Mouse (Mus musculus) cerebellum, adult 11-12 months (tissue): ENCODE data around the gene Pdzph1.

Source experiments
- DNase-seq: peaks from one replicate; pipeline ENCODE4 v3.0.0; 2022

The Pdzph1 gene

DNA sequence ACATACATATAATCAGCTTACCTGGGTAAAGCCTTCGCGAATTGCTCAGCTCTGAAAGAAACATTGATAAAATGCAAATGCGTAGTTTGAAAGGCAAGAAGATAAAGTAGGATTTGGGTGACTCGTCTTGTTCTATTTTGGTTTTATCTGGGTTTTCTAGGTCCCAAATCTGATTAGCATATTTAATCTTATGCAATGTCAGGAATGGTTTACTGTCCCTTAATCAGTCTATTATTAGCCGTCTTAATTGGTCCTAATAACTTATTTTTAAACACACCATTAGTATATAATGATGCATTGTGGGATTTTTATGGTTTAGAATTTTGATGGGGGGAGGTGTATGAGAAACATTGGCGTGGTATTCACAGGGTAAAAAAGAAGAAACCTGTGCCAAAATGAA is at the start of gene Pdzph1:
TSS of gene Pdzph1 (minus strand) at position 101 of the 400 bp plus-strand sequence.
- no peak for DNase-seq

DNA sequence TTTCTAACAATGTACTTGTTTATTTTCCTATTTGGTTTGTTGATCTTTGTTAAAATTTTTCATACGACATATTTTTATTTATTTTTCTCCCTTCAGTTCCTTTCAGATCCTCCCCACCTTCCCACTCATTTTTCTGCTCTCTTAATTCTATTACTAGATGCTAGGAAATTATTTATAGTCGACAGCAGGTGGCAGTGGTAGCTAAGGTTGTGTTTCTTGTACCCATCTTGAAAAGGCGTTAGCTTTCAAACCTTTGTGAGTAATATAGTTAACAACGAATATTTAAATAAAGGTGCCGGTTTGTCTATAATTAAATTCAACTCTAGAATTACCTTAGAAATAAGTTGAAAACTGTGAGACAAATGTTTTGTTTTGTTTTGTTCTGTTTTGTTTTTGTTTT is 48.6 kb upstream of the Pdzph1 start:
- no peak for DNase-seq

DNA sequence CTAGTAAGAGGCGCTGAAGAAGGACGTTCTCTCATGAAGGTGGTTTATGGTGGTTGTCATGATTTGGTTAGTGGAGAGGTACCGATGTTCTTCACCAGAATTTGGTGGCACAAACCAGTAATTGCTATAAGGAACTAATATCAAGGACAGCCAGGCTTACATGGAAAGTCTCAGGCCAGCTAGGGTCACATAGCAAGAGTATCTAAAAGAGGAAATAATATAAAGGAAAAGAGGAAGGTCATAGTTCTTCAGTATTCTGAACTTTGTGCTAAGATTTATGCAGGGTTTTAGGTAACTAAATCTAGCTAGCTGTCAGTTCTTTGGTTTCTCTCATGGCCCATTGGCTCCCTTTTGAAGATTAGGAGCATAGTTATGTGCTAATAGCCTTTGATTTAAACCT is 42.3 kb upstream of the Pdzph1 start:
- no peak for DNase-seq

DNA sequence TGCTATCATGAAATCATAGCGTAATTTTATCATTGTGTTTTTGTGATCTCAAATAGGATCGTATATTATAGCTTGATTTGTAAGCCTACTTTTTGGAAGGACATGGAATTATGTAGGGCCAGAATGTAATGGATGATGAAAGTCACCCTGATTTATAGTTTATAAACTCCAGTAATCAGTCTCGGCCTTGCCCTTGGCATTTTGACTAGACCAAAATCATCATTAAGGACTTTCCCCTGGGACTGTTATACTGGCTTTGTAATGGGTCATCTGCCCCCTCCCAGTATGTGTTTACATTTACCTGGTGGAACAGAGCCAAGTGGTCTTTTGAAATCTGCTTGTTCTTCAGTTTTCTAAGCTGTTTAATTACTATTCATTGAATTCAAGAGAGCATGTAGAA is 35.2 kb upstream of the Pdzph1 start:
- no peak for DNase-seq

DNA sequence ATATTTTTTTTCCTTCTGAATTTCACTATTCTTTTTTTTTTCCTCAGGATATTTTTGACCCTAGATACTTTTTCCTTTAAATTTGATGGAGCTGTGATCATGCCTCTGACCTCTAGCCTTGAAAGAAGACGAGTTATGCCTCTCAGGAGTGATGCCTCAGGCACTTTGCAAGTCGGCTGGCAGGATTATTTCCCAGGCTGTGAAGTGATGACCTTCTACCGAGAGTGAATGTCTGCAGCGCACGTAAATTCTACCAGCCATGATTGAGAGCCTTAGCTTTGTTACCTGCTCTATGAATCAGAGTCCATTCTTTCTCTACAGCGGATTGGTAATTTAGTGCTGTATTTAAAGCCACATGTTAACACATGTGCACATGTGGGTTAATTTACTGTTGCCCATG is 33.3 kb upstream of the Pdzph1 start:
- no peak for DNase-seq

DNA sequence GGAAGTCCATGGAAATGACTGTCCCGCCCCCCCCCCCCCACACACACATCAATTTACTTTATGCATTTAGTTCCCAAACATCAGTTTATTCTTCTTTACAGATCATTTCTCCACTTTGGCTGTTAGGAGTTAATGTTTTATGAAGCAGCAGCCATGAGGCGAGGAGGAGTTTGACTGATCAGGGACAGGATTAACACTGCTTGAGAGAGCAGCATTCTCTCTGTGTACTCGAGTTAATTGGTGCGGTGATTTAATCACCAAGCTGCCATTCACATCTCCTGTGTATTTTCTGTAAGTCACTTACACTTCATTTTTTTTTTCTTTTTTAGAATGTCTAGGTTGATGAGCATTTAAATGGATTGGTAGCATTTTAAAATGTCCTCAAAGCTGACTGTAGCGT is 32.8 kb upstream of the Pdzph1 start:
- DNase-seq: no peak

DNA sequence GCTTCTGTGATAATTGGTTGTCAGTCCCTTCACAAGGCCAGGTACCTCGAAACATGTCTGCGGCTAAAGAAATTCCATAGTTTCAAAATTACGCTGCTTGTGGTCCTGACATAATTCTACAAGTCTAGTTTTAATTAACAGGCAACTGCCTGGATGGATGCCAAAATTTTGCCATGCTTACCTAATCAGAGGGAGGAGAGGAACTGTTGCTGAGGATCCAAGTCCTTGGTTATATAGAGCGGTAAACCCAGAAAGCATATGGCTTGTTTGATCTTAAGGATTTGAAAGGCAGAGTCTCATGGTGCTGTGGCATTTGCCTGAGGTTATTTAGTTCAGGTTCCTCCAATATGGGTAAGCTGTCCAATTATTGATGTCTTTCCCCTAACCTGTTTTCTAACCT is 27.5 kb upstream of the Pdzph1 start:
- DNase-seq: no peak

DNA sequence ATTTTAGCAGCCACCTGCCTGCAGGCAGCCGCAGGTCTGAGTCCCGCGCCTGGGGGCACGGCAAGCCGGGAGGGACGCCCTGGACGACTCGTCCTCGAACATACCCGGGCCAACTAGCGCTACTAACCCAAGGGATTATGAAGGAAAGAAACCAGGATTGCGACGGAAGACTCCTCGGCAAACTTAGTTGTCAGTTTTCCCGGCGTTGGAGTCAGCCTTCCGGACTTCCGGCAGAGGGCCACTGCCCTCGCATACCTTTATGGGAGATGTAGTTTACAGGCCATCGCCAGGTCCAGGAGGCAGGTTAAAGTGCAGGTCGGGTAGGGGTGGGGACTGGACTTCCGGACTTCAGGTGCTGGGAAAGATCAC is 21.9 kb upstream of the Pdzph1 start, which contains the start of gene Nudt12:
TSS of gene Nudt12 (minus strand) at position 282 of the 369 bp plus-strand sequence.
- DNase-seq: peak; percentile 62

DNA sequence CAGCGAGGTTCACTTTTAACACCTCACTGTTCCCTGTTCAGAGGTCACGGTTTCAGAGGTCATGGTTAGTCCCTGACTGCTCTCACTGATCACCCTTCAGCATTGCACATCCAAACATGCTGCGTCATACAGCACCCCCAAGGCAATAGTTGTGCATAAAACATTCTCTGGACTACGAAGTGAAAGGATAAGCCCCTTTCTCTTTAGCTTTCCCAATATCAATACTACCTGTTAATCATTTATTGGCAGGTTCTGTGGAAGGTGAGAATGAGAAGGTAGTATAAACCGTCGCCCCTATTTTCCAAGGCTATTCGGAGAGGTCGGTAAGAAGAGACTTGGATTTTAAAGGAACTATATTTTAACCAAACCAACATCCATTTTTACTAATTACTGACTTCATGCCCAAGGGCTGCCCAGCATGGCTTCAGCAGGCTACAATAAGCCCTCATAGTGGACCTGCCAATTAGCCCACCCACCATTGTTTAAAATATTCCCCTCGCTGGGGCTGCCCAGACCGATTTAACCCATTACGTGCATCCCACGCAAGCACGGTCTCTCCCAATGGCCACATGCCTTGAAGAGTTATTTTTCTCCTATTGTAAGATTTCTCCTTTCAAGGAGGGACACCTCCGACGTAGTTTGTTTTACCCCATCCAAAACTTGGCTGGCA is 21.4 kb upstream of the Pdzph1 start:
- no peak for DNase-seq

DNA sequence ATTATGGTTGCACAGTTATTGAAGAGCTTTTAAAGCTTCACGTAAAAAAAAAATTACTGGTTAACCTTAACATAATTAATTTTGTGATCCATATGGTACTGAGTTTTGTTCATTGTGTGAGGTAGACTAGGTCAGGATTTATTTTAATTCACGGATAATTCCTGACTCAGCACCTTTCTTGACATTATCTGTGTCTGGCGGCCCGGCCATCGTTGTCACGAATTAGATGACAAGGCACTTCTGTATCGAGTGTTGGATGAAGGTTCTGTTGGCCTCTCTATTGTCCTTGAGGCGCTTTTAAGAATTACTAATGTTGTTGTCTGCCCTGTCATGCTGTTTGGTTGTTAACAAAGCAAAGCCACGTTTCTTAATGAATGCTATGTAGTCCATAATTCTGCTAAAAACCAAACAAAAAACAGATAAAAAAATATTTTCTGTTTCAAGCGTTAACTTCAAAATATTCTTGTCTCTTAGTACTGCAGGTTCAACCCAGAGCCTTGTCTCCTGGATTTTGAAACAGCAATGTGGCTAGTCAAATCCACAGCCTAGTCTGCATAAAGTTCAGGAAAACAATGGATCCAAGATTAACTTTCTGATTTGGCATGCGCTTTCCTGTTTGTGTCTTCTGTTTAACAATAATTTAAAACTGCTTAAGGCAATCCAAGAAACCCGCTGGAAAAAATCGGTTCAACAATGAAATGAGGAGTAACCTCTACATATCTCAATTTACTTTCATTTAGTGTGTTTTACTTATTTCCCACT is 20.6 kb upstream of the Pdzph1 start:
- no peak for DNase-seq

DNA sequence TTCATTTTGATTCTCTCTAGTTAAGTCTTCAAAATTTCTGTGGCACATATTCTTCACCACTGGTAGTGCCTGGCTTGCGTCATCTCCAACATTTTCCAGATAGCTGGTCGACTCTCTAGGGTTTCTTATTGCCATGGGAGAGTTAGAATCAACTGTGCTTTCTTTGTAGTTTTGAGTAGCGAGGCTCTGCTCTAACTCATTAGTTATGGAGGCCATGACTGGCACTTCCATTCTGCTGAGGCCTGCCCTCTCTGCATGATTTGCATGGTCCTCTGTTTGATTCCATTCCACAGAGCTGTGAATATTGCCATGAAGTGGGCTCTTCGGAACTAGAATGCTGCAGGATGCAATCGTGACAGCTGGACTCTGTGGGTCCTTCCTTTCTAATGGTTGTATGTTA is 17.9 kb downstream of the Pdzph1 start:
- DNase-seq: no peak

DNA sequence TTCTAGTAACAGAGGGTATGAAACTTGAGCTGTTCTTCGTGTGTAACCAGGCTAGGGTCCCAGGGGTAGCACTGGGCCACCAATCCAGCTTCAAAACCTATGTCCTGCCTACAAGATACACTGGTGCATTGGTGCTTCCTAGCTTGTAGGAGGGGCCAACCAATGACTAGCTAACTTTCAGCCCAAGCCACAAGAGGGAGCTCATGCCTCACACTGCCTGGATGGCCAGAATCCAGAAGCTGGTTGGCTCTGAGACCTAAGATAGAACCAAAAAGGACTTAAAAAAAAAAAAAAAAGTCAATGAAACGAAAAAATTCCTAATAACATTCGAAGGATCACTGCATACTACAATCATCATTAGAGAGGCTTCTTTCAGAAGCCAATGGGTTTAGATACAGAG is 31.3 kb downstream of the Pdzph1 start:
- no peak for DNase-seq

DNA sequence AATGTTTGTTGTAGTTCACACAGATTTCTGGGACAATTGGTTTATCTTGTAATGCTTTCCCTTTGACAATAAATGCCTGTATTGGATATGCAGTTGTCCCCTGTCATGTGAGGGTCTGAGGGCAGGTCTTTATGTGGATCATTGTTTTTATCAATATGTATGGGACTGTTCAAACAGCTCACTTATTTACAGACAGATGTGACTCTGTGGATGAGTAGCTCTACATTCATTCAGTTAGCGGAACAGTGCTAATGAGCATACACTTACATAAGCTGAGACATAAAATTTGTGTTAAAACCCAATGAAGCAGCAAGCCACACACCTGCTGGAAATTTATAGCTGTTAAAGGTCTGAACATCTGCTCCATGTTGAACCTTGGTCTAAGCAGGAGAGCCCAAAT is 34.1 kb downstream of the Pdzph1 start:
- no peak for DNase-seq

DNA sequence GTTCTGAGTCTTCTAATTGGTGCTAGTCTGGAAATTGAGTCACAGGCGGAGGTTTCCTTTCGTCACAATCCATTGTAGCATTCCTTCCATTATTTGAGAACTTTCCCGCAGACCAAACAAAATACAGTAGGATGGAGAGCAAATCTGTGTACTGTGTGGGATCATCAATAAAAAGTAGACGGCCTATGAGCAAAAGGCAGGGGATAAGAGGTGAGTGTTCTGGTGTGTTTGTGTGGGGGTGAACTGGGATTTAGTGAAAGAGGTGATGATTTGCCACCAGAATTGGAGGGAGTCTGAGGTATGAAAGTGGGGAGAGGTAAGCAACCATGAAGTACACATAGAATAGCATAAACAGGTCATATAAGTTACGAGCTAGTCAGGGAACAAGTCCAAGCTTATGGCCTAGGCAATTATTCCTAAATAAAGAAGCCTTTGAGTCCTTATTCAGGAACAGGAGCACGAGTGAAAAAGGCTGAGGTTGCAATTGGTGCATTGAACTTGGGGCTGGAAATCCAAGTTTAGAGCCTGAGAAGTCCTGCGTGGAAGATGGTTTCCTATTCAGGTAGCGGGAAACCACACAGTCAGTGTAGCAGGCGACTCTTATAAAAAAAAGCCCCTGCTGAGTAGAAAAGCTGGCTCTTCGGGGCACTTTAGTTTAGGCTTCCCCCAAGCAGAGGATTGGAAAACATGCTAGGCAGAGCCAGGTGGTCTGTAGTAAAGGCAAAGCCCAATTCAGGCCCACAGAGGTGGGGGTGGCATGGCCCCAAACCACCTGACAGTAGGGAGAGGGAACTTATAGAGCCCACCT is 48.0 kb downstream of the Pdzph1 start:
- DNase-seq: no peak

DNA sequence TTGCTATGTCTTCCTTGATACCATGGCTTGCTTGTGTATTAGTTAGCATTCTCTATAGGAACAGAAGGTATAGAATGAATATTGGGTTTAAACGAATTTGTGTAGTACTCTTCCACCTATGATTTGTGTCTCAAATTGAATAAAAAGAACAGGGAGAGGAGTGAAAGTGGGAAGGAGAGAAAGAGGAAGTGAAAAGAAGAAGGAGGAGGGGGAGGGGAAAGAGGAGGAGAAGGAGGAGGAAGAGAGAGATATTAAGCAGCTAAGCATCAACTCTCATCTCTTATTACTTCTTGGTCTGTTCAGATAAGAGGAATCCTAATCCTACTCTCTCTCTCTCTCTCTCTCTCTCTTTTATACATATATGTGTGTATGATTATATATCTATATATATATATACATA is 52.6 kb downstream of the Pdzph1 start:
- no peak for DNase-seq

DNA sequence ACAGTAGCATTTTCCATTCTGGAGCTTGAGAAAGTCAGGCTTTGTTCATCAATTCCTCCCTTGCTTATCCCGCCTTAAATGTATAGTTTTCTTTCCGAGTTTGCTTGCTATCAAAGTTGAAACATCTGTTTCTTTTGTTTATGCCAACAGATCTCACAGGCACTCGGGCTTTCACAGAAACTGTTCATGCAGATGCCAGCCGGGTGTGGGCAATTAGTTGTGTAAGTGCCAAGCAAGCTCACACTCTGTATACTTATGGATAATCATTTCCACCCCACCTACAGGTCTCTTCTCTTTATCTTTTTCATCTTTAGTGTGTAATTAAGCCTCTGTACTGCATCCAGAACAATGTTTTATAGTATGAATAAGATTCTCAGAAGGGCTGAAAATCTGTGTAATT is 53.6 kb downstream of the Pdzph1 start:
- no peak for DNase-seq

DNA sequence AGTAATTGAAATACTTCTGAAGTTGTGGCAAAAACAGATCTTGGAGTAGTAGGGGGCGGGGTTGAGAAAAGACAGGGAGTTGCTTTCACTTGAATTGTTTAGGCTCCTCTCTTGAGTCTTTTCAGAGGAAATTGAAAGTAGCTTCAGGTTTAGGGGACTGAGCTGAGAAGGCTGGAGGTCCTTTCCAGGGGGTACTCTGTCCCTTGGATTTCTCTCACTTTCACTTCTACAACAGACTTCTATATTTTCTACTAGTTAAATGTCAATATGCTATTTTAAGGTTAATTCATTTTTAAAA is 58.2 kb downstream of the Pdzph1 start:
- no peak for DNase-seq

DNA sequence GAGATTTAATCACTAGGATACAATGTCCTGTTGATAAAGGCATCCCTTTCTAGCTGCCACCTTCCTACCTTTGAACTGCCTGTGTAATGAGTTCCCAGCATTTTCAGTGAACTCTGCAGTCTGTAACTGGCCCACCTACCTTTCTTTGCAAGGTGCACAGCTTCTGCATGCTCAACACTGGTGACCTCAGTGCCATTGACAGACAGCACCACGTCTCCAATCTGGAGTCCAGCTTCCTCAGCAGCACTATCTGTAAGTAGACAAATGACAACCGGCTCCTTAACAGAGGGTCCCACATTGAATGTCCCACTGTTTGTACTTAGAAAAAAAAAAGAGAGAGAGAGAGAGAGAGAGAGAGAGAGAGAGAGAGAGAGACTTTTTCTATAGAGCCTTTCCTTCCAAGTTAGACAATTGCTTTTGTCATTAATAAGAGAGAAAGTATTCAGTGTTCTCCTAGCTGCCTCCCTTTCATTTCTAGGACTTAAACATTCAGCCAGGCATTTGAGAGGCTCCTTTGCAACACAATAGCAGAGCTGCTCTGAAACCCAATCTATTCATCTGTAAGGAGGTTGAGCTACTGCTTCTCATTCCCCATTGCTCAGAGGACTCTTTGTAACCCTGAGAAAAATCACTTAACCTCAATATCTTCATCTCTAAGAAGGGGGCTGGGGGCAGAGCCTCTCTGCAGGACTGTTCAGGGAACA is 58.7 kb downstream of the Pdzph1 start:
- no peak for DNase-seq

DNA sequence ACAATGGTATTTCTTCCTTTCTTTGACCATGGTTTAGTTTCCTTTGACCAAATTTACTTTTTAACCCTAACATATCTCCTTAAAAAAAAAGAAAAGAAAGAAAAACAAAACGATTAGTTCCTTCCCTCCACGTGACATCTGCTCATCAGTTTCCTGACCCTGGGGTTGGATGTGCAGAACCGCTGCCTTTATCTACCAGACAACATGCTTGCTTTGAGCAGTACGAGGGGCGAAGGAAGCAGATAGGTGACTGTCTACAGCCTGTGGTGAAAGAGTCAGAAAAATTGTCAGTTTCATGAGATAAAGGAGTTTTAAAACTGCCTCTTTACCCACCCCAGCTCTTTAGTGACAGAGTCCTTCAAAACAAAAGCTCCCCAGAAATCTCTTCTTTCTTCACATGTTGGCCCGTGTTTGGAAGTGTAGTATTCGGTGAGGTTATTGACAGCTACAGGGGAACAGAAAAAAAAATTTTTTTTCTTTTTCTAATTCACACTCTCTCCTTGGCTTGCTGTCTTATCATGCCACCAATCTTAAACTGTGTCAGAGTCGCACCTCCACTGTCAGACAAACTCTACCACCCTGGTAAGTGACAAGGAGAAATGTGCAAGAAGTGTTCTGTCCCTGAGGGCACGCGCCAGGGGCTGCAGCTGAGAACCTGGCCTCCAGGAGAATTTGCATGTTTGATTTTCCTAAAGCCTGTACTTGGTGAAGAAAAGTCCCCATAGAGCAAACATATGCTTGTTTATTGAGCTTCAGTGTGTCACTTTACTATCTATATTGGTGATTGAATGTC is 66.2 kb downstream of the Pdzph1 start:
- DNase-seq: no peak

DNA sequence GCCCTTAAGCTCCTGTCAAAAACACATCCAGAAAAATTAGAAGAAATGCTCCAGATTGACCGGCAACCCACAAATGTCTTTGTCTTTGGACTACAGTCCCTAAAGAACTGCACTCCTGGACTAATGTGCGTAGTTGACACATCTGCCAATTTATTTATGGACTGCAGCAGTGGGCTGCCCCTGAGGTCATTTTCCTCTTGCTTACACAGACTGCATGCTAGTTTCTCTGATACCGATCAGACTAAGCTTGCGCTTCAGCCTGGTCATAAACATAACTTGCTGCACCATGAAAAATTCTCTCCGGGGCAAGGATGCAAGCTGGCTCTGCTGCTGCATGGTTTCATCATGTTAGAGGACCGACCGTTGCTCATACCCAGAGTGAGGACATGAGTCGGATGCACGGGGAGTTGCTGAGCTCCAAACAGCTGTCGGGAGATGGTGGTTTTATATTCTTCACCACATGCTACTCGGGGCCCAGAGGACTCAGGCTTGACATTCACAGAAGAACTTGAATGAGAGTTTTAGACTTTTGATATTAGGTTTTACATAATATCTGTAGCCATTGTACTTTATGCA is 67.2 kb downstream of the Pdzph1 start:
- DNase-seq: no peak

DNA sequence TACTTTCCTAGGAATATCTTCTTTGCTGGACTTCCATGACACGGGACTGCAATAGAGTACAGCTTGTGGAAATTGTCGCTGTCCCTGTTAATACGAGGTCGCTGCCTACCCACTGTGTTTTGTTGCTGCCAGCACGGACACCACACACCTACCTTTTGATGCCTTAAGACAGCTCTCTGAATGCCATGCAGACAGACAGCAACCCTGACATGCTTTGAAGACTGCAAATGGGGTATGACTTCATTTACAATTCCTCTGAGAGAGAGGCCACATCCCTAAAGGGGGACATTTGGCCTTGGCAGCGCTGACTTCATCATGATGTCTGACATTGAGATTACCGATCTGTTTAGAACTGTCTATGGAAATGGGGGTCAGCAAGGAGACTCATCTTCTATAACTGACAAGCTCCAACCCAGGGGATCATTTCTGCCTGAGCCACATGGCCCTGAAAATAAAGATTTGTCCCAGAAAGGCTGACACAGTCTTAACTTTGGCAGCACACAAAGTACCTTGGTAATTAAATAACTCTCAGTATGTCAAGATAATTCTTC is 67.8 kb downstream of the Pdzph1 start:
- DNase-seq: no peak

DNA sequence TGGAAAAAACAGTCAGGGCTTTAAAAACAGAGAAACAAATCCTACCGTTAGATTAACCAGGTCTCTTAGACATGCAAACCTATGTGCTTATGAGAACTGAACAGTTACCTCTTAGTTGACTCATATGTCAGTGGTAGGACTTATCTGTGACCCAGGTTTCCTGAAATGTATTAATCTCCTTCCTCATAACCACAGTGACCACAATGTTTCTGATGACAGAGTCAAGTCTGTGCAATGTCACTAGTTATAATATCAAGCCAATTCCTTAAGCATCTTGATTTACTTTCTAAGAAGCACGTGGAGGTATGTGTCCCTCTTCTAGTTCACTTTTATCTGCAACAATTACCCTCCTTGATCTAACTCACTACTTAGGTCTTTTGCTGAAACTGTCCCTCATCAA is 68.4 kb downstream of the Pdzph1 start:
- DNase-seq: no peak
